Mouse (Mus musculus): ENCODE data around the gene Rab31. TPM values are rescaled to one million over a fixed set of nuclear protein-coding genes. Genes with fewer than 3 reads are reported as not detected.

Rab31 gene
- polyA plus RNA-seq, 1 experiment from 2014 or later = 53.2 TPM

DNA sequence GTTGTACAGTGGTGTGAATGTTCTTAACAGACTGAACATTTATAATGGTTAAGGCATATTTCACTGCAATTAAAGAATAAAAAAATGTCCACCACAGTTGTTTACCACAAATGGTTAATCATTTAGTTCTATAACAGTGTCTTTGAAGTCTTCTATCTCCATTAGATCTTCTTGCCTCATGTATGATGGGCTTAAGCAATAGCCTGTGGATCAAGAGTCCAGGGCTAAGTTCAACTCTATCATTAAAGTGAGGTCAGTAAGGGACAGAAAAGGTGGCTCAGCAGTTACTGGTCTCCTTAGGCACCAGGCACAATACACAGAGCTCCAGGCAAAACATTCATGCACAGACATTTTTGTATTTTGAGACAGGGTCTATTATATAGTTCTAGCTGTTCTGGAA, 149.4 kb downstream of the Rab31 start:
- ATAC-seq (ENCODE audit: insufficient number of reproducible peaks, low FRiP score, low TSS enrichment, low read depth) = no peak
- no peak for DNase-seq (ENCODE audit: low spot score)

DNA sequence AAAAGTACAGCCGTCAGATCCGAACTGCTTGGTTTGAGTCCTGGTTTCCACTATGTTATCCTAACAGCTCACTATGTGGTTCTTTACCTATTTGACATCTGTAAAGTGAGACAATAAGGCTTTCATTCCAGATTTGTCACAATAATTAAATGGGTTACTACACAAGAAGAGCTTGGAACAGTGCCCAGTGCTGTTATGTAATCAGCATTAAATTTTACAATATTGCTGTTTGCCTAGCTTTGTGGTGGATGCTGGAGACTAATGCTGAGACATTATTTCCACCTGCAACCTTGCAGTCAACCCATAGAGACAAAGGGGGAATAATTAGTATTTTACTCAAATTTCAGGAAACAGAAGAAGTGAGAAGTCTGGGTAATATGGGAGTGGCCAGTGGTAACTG, 154.1 kb downstream of the Rab31 start:
- 95% methylated on average over 2 of the region's 2 CpGs for WGBS
- ATAC-seq (ENCODE audit: insufficient number of reproducible peaks, low FRiP score, low TSS enrichment, low read depth) = no peak
- H3K4me3 ChIP-seq (ENCODE audit: low read depth, low read length) = no peak overlapping the region

More for the DNA sequence above, 149.4 kb downstream of the Rab31 start:
- H3K36me3 ChIP-seq (ENCODE audit: control insufficient read depth, insufficient read depth, low read length) = no peaks in the 10 kb centered on the region
- H3K9me3 ChIP-seq (ENCODE audit: control insufficient read depth, low read length) = no peaks in the 10 kb centered on the region
- no peak overlapping the region for H3K27ac ChIP-seq (replicated peaks; ENCODE audit: low read depth, low read length)
- no peaks in the 10 kb centered on the region for H3K27me3 ChIP-seq (ENCODE audit: control insufficient read depth, insufficient read depth, low read length)
- H3K9ac ChIP-seq (ENCODE audit: low read length) = no peak overlapping the region
- no peak overlapping the region for H3K4me2 ChIP-seq (ENCODE audit: low read depth, severe bottlenecking)
- H3K4me3 ChIP-seq (ENCODE audit: low read depth, low read length) = no peak overlapping the region
- no peaks in the 10 kb centered on the region for H3K4me1 ChIP-seq (ENCODE audit: control insufficient read depth, insufficient read depth, low read length)

DNA sequence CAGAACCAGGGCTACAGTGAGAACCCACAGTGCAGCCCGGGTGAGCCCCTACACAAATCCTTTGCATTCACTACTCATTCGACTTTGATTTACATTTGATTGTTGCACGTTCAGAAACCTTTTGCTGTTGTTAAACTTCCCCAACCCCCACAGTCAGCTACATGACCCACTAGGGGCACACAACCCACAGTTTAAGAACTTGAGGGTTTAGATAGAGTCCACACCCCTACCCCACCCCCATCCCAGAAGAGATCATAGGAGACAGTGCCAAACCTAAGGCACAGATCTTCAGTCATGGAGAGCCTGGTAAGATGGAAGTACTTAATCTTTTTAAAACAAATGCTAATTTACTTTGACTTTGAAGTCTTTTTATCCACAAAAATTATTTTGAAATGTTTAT, 156.9 kb downstream of the Rab31 start:
- H3K9me3 ChIP-seq (ENCODE audit: control insufficient read depth, low read length) = no peaks in the 10 kb centered on the region
- no peak overlapping the region for H3K9ac ChIP-seq (ENCODE audit: low read length)
- DNase-seq (ENCODE audit: low spot score) (no peak), ATAC-seq (ENCODE audit: insufficient number of reproducible peaks, low FRiP score, low TSS enrichment, low read depth) (no peak)
- no peaks in the 10 kb centered on the region for H3K36me3 ChIP-seq (ENCODE audit: control insufficient read depth, insufficient read depth, low read length)
- H3K4me3 ChIP-seq (ENCODE audit: low read depth, low read length) = no peak overlapping the region
- H3K27ac ChIP-seq (replicated peaks; ENCODE audit: low read depth, low read length) = no peak overlapping the region
- H3K4me1 ChIP-seq (ENCODE audit: control insufficient read depth, insufficient read depth, low read length) = 0 out of 2 replicates have a peak, but pooled peaks cover 5% of the 10 kb centered on the region
- H3K4me2 ChIP-seq (ENCODE audit: low read depth, severe bottlenecking) = no peak overlapping the region
- WGBS = 53% methylated on average over 3 of the region's 3 CpGs
- no peaks in the 10 kb centered on the region for H3K27me3 ChIP-seq (ENCODE audit: control insufficient read depth, insufficient read depth, low read length)

More for the DNA sequence above, 154.1 kb downstream of the Rab31 start:
- Histone ChIP-seq H3K27me3 (ENCODE audit: control insufficient read depth, insufficient read depth, low read length) (no peaks in the 10 kb centered on the region), H3K27ac (replicated peaks; ENCODE audit: low read depth, low read length) (no peak overlapping the region), H3K9ac (ENCODE audit: low read length) (no peak overlapping the region), H3K4me2 (ENCODE audit: low read depth, severe bottlenecking) (no peak overlapping the region), H3K9me3 (ENCODE audit: control insufficient read depth, low read length) (no peaks in the 10 kb centered on the region), H3K4me1 (ENCODE audit: control insufficient read depth, insufficient read depth, low read length) (0 out of 2 replicates have a peak, but pooled peaks cover 3% of the 10 kb centered on the region), H3K36me3 (ENCODE audit: control insufficient read depth, insufficient read depth, low read length) (no peaks in the 10 kb centered on the region)
- no peak for DNase-seq (ENCODE audit: low spot score)

DNA sequence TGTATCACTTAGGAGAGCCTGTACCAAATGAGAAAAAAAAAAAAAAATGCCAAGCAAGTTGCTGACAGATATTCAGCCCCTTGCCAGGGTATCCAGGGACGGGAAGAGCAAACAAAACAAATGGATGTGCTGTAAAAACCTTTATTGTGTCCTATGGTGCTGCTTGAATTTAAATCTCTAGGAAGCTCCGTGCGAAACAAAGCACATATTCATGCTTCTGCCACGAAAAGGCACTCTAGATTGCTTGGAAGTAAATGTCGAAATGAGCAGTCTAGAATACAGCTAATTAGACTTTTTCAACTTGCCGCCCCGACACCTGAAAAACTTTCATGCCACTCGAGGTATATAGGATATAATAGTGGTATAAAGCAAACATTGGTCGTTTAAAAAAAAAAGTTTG, 158.1 kb downstream of the Rab31 start:
- H3K27ac ChIP-seq (replicated peaks; ENCODE audit: low read depth, low read length) = peak overlapping the region; percentile 99
- H3K9ac ChIP-seq (ENCODE audit: low read length) = peak overlapping the region; percentile 96
- ATAC-seq (ENCODE audit: insufficient number of reproducible peaks, low FRiP score, low TSS enrichment, low read depth) = no peak
- 3% methylated on average over 9 of the region's 9 CpGs for WGBS
- H3K4me3 ChIP-seq (ENCODE audit: low read depth, low read length) = peak overlapping the region; percentile 96
- H3K4me1 ChIP-seq (ENCODE audit: control insufficient read depth, insufficient read depth, low read length) = 0 out of 2 replicates have a peak, but pooled peaks cover 5% of the 10 kb centered on the region
- H3K9me3 ChIP-seq (ENCODE audit: control insufficient read depth, low read length) = no peaks in the 10 kb centered on the region
- H3K27me3 ChIP-seq (ENCODE audit: control insufficient read depth, insufficient read depth, low read length) = no peaks in the 10 kb centered on the region
- H3K4me2 ChIP-seq (ENCODE audit: low read depth, severe bottlenecking) = peak overlapping the region; percentile 66
- DNase-seq (ENCODE audit: low spot score) = no peak
- no peaks in the 10 kb centered on the region for H3K36me3 ChIP-seq (ENCODE audit: control insufficient read depth, insufficient read depth, low read length)

DNA sequence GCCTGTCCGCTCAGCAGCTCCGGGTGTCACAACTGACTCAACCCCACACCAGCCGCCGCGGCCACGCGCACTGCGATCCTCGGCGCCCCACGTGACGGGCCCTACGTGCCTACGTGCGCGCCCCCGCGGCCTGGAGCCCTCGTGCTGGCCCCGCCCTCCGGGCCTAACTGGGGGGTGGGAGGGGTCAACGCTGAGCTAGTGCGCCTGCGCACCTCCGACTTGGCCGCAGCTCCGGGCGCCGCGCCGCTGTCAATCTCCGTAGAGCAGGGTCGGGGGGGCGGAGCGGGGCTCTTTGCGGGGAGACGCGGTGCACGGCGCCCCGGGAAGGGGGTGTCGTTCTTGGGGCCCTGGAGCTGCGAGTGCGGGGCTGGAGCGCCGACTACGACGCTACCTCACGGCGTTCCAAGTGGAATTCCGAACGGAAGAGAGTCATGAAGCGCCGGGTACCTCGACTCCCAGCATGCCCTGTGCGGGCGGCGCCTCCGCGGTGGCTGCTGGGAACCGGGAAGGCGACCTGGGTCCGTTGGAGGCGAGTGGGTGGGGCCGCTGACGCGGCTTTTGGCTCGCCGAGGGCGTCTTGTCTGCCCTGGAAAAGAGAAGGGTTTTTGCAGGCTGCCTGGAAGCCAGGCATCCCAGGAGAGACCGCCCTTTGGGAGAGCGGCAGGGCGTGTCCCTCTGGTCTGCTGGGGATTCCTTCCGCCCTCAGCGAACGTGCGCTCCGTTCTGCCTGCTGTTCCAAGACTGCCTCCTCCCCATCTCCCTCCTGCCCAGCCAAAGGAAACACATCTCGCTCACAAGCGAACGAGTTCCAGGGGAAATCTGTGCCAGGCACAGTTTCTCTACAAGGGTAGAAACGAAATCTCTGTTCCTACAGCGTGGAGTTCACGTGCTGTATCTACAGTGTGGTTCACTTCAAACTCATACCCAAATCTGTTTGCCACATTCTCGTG, 158.8 kb downstream of the Rab31 start, which contains the start of gene Vapa:
Gene Vapa (minus strand): TSS at position 93 of the 950 bp plus-strand sequence.
- Histone ChIP-seq H3K4me3 (ENCODE audit: low read depth, low read length) (peak within 1 kb of the TSS; percentile 96), H3K36me3 (ENCODE audit: control insufficient read depth, insufficient read depth, low read length) (no peaks in the 10 kb centered on the region), H3K4me1 (ENCODE audit: control insufficient read depth, insufficient read depth, low read length) (0 out of 2 replicates have a peak, but pooled peaks cover 5% of the 10 kb centered on the region), H3K27ac (replicated peaks; ENCODE audit: low read depth, low read length) (peak within 1 kb of the TSS; percentile 99), H3K9ac (ENCODE audit: low read length) (peak within 1 kb of the TSS; percentile 96), H3K4me2 (ENCODE audit: low read depth, severe bottlenecking) (peak within 1 kb of the TSS; percentile 66), H3K27me3 (ENCODE audit: control insufficient read depth, insufficient read depth, low read length) (no peaks in the 10 kb centered on the region), H3K9me3 (ENCODE audit: control insufficient read depth, low read length) (no peaks in the 10 kb centered on the region)
- ATAC-seq (ENCODE audit: insufficient number of reproducible peaks, low FRiP score, low TSS enrichment, low read depth) (peak; percentile 91), DNase-seq (ENCODE audit: low spot score) (peak; percentile 98)
- WGBS = 0% methylated on average over 76 of the region's 85 CpGs

DNA sequence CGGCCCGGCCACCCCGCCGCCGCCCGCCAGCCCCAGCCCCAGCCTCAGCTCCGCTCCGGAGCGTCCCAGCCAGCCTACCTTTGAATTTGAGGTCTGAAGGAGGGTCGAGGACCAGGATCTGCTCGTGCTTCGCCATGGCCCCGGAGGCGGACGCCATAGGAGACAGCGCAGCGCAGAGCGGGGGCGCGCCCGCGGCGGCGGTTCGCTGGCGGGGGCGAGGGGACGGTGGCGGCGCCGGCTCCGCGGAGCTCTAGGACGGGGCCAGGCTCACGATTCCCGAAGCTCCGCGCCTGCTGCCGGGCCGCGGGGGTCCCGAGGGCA, 159.4 kb downstream of the Rab31 start:
- Histone ChIP-seq H3K4me1 (ENCODE audit: control insufficient read depth, insufficient read depth, low read length) (peaks cover 7% of the 10 kb centered on the region; the same call in 1 of the 2 replicates), H3K4me3 (ENCODE audit: low read depth, low read length) (peak overlapping the region; percentile 96), H3K36me3 (ENCODE audit: control insufficient read depth, insufficient read depth, low read length) (no peaks in the 10 kb centered on the region), H3K27ac (replicated peaks; ENCODE audit: low read depth, low read length) (peak overlapping the region; percentile 99), H3K9ac (ENCODE audit: low read length) (peak overlapping the region; percentile 96), H3K4me2 (ENCODE audit: low read depth, severe bottlenecking) (peak overlapping the region; percentile 66), H3K27me3 (ENCODE audit: control insufficient read depth, insufficient read depth, low read length) (no peaks in the 10 kb centered on the region), H3K9me3 (ENCODE audit: control insufficient read depth, low read length) (no peaks in the 10 kb centered on the region)
- peak; percentile 64 for ATAC-seq (ENCODE audit: insufficient number of reproducible peaks, low FRiP score, low TSS enrichment, low read depth)
- no peak for DNase-seq (ENCODE audit: low spot score)
- under 1% methylated on average over 34 of the region's 42 CpGs for WGBS

DNA sequence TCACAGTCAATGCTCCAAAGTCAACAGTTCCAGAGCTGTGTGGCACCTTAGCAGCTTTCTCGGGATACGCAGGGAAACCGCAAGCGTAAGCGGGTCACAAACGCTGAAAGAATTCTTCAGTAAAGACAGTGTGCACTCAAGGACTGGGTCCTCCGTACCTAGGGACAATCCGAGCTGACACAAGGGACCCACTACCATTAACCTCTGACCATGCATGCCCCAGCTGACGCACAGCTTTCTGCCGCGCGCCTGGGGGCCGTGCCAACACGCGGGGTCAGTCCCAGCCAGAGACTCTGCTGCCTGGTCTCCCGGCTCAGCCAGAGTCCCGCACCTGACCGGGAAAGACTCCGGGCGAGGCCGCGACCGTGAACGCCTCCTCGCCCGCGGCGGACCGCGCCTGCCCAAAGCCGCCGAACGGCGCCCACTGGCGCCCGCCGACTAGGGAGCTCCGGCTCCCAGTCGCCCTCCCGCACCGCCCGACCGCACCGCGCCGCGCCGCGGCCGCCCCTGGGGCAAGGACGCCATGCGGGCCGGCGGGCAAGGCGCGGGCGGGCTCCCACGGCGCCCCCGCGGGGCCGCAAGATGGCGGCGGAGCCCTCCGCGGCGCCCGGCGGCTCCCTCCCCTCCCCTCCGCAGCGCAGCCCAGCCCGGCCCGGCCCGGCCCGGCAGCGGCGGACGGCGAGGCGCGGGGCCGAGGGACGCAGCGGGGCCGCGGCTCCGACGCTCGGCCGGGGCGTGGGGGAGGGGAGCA, 160.0 kb downstream of the Rab31 start:
- Histone ChIP-seq H3K4me2 (ENCODE audit: low read depth, severe bottlenecking) (peak overlapping the region; percentile 66), H3K27me3 (ENCODE audit: control insufficient read depth, insufficient read depth, low read length) (no peaks in the 10 kb centered on the region), H3K9ac (ENCODE audit: low read length) (peak overlapping the region; percentile 96), H3K9me3 (ENCODE audit: control insufficient read depth, low read length) (no peaks in the 10 kb centered on the region), H3K36me3 (ENCODE audit: control insufficient read depth, insufficient read depth, low read length) (no peaks in the 10 kb centered on the region), H3K27ac (replicated peaks; ENCODE audit: low read depth, low read length) (peak overlapping the region; percentile 99), H3K4me3 (ENCODE audit: low read depth, low read length) (peak overlapping the region; percentile 96), H3K4me1 (ENCODE audit: control insufficient read depth, insufficient read depth, low read length) (peaks cover 11% of the 10 kb centered on the region; the same call in 1 of the 2 replicates)
- peak; percentile 61 for DNase-seq (ENCODE audit: low spot score)
- peak; percentile 8 for ATAC-seq (ENCODE audit: insufficient number of reproducible peaks, low FRiP score, low TSS enrichment, low read depth)
- 0% methylated on average over 51 of the region's 91 CpGs for WGBS

DNA sequence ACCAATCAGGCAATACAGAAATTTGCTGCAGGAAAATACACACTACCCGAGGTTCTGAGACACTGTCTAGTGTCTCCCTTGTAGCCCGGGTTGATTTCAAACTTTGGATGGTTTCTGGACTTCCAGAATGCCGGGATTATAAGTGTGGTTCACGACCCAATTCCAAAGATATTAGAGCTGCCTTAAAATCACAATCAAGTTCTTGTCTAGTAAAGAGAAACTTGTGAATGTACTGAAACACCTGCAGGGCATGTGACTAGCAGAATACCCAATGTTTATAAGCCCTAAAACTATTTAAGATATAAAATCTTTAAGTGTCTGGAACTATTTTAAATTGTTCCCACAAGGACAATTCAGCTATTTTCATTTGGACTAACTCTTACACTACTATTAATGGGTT, 160.8 kb downstream of the Rab31 start:
- Histone ChIP-seq H3K36me3 (ENCODE audit: control insufficient read depth, insufficient read depth, low read length) (no peaks in the 10 kb centered on the region), H3K4me2 (ENCODE audit: low read depth, severe bottlenecking) (peak overlapping the region; percentile 66), H3K4me3 (ENCODE audit: low read depth, low read length) (peak overlapping the region; percentile 96), H3K4me1 (ENCODE audit: control insufficient read depth, insufficient read depth, low read length) (peaks cover 11% of the 10 kb centered on the region; the same call in 1 of the 2 replicates), H3K27me3 (ENCODE audit: control insufficient read depth, insufficient read depth, low read length) (no peaks in the 10 kb centered on the region), H3K9me3 (ENCODE audit: control insufficient read depth, low read length) (no peaks in the 10 kb centered on the region), H3K9ac (ENCODE audit: low read length) (no peak overlapping the region), H3K27ac (replicated peaks; ENCODE audit: low read depth, low read length) (no peak overlapping the region)
- no peak for ATAC-seq (ENCODE audit: insufficient number of reproducible peaks, low FRiP score, low TSS enrichment, low read depth)
- DNase-seq (ENCODE audit: low spot score) = no peak
- WGBS = 16% methylated on average over 4 of the region's 4 CpGs
